Mouse (Mus musculus): ENCODE data around the gene Maml2.
A peak's percentile ranks its signal among the peaks of the same experiment; 100 is the strongest.
"Not testable (repeated sequence)": the region's sequence is repeated elsewhere in the genome, so short reads cannot be mapped to it uniquely, and the experiment has no call there.

Gene Maml2

GRCm38 (mm10) chr9:13703100-13703499 lies 405.3 kb downstream of the Maml2 start:
- DNase-seq (ENCODE audit: extremely low spot score, low read depth, low spot score): no peak

DNA sequence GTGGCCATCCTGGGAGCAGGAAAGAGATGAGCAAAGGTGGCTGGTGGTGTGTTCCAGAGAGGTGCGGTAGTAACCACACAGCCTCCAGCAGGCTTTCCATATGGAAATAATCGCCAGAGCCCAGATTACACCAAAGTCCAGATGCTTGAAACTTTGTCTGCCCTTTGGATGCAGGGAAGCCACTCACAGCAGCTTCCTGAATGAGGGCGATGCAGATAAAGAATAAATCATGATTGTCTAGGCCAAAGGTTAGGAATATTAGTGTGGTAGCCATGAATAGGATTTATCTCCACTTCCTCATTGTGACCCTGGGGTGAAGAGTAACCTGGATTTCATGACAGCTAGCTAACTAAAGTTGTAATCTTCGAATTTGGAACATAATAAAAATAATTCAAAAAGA lies 407.2 kb downstream of the Maml2 start:
- DNase-seq (ENCODE audit: extremely low spot score, low read depth, low spot score): no peak

GRCm38 (mm10) chr9:13707066-13707555 lies 409.4 kb downstream of the Maml2 start:
- no peak for DNase-seq (ENCODE audit: extremely low spot score, low read depth, low spot score)

DNA sequence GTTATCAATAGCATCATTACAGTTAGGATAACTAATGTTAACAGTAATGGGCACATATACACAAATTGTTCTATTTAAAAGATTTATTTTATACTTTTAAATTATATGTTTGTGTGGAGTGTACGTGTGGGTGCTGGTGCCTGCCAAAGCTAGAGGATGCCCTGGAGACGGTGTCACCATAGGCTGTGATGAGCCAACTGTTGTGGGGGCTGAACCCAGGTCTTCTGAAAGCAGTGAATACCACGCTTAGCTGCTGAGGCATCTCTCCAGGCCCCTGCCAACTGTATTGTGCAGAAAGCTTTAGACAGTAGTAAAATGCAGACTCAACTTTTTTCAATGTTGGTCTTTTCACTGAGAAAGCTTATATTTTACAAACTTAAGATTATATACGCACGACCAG lies 411.7 kb downstream of the Maml2 start:
- no peak for DNase-seq (ENCODE audit: extremely low spot score, low read depth, low spot score)

GRCm38 (mm10) chr9:13715891-13716290 lies 418.1 kb downstream of the Maml2 start:
- DNase-seq (ENCODE audit: extremely low spot score, low read depth, low spot score): not testable (repeated sequence)

DNA sequence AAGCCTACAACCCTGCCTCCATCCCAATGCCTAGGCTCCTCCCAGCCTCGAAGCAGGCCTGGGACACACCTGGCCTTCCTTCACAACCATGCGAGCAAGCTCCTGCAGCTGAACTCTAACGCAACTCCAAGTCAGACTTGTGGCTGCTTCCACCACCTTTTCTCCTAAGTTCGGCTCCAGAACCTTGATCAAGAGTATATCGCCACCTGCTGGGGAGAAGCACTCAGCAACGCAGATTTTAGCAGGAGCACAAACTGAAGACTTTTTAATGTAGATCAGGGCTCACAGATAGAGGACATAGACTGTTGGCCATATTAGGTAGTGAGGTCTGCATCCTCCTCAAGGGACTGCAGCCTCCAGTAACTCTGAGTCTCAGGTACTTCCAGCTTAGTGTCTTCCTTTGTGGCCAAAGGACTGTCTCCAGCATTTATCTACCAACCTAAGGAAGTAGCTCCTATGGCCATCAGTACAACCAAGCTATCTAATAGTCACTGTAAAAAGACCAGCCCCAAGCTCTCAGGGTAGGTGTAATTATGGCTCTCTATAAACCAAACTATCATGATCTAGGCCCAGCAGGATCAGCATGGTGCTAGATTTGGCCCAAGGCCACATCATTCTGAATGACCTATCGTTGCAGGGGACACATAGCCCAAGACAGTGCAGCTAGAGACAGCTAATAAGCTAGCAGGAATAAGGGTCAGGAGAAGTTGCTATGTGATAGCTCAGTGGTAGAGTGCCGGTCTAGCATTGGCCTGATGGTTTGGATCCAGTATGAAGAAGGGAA lies 418.8 kb downstream of the Maml2 start:
- DNase-seq (ENCODE audit: extremely low spot score, low read depth, low spot score): peak; percentile 63

DNA sequence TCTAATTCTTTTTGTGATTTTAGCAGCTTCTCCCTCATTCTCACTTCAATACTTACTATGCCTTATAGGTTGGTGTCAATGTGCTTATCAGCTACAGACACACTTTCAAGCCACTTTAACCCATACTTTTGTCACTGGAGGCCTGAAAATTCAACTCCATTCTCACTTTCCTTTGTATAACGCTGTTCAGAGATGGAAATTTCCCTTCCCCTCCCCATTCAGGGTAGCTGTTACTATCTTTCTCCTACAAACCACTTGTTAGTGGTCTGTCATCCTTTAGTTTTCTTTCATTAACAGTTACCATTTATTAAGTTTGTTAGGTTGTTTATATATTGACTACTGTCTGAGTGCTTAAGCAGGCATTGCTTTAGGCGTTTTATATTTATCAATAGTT lies 450.6 kb downstream of the Maml2 start, which contains the start of gene Mtmr2:
Gene Mtmr2, plus strand, starts transcription at position 7 of the 394 bp plus-strand sequence.
- no peak for DNase-seq (ENCODE audit: extremely low spot score, low read depth, low spot score)

DNA sequence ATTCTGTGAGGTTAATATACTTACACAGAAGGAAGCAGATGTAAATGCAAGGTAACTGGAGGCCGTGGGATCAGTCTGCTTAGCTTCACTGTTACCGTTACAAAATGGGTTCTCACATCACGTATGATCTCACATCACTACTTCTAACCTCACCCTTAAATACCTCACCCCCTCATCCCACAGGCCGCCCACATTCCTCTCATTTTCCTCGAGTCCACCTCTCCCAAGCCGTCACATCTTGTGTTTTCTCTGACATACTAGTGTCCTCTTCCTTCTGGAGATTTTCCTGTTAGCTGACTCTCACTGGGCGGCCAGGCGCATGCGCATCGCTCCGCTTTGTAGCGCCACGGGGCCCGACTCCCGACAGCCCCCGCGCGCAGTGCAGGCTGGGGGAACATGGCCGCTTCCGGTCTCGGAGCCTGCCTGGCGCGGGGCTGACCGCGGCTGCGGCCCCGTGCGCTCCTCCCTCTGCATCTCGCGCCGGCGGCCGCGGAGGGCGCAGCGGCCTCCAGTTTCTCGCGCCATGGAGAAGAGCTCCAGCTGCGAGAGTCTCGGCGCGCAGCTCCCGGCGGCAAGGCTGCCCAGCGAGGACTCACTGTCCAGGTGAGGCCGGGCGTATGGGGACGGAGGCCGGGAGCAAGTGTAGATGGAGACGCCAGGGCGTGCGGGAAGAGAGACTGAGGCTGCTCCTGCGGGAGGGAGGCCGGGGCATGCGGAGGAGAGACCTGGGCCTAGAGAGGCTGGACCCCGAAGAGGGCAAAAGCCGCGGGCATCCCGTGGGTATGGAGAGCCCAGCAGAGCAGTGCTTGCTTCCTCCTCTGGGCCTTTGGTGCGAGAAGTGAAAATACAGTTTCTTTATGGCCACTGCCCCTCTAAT lies 451.3 kb downstream of the Maml2 start:
- peak; percentile 68 for DNase-seq (ENCODE audit: extremely low spot score, low read depth, low spot score)

DNA sequence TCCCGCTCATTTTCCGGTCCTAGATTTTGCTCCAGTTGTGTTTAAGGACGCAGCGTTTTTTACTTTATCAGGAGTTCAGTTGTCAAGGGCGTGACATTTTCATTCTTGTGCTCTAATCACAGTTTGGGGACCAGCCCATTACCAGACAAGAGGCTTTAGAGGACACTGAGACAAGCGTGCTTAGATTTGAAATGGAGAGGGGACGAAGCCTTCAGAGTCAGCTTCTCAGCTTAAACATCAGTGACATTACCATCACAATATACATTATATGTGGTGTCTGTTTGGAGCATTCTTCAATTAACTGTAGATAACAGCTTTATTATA lies 451.9 kb downstream of the Maml2 start:
- DNase-seq (ENCODE audit: extremely low spot score, low read depth, low spot score): no peak

GRCm38 (mm10) chr9:13752543-13752942 lies 454.8 kb downstream of the Maml2 start:
- DNase-seq (ENCODE audit: extremely low spot score, low read depth, low spot score): no peak

Data from hindlimb bud, embryonic 11.5 days (tissue).